Mouse (Mus musculus) splenic B cell, adult 2 months (primary cell): ENCODE data around the gene Me3.

Experiments
- DNase-seq: peaks from one replicate; pipeline ENCODE4 v3.0.0-alpha.2; 2011; ENCODE audit warnings: low read depth, low spot score
- H3K27me3 ChIP-seq: 2 replicates; pipeline ENCODE4 v1.6.1; 2012; ENCODE audit warnings: mild to moderate bottlenecking, low read length, moderate library complexity, mixed read lengths; ENCODE audit not compliant: control insufficient read depth, poor library complexity, insufficient read depth, severe bottlenecking
- H3K36me3 ChIP-seq: 2 replicates; pipeline ENCODE4 v1.6.1; 2012; ENCODE audit warnings: mild to moderate bottlenecking, low read length, moderate library complexity, mixed read lengths; ENCODE audit not compliant: control insufficient read depth, poor library complexity, insufficient read depth, severe bottlenecking

The Me3 gene

DNA sequence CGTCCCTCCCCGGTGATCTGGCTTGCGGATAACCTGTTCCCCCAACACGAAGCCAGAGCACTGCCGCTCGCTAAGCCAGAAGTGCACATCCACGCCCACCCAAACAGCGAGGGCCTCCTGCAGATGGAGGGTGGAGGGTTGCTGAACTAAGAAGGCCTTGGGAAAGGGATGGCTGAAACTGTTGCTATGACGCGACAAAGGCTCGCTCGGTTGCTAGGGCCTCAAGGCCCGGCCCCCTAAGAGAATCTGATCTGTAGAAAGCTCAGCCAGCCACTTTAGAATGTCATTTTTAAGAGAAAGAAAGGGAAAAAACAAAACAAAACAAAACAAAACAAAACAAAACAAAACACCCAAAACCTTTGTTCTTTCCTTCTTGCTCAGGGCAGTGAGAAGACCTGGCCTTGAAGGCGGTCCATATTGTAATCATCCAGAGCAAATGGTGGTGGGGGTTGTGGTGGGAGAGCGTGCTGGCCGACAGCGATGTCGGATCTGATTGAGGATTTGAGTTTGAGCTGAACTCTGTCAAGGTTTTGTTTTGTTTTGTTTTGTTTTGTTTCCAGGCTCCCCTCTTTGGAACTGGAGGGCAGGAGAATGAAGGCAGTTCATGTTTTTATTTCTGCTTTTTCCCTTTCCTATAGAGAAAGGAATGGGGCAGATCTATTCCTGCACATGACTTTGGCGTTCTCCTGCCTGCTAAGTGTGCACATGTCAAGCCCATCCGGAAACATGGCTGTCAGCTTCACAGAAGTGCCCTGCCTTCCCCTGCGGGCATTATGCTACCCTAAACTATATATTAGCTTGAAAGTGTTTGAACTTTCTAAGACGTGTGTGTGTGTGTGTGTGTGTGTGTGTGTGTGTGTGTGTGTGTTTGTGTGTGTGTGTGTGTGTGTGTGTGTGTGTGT is 271.5 kb downstream of the Me3 start, which contains the start of gene Ccdc81:
Gene Ccdc81, minus strand, starts transcription at position 188 of the 902 bp plus-strand sequence.
- H3K36me3 ChIP-seq, result no peaks in the 10 kb centered on the region
- H3K27me3 ChIP-seq, result no peaks in the 10 kb centered on the region

More for the DNA sequence above, 271.5 kb downstream of the Me3 start, which contains the start of gene Ccdc81:
- DNase-seq, result no peak
